Mouse (Mus musculus): ENCODE measurements at regions not wholly inside any gene's neighbourhood (a gene's known extent, or its start where the extent isn't known, plus 50 kb on each side); places are given as distances from the start of the nearest gene placed in this dataset.

- WGBS = 33% methylated on average over 9 of the region's 9 CpGs
- ATAC-seq (ENCODE audit: insufficient number of reproducible peaks, low FRiP score, low TSS enrichment, low read depth) = no peak
- Histone ChIP-seq H3K4me3 (ENCODE audit: low read depth, low read length) (no peak overlapping the region), H3K27ac (replicated peaks; ENCODE audit: low read depth, low read length) (no peak overlapping the region), H3K4me2 (ENCODE audit: low read depth, severe bottlenecking) (no peak overlapping the region), H3K9ac (ENCODE audit: low read length) (no peak overlapping the region), H3K36me3 (ENCODE audit: control insufficient read depth, insufficient read depth, low read length) (no peaks in the 10 kb centered on the region), H3K4me1 (ENCODE audit: control insufficient read depth, insufficient read depth, low read length) (no peaks in the 10 kb centered on the region), H3K27me3 (ENCODE audit: control insufficient read depth, insufficient read depth, low read length) (no peaks in the 10 kb centered on the region), H3K9me3 (ENCODE audit: control insufficient read depth, low read length) (no peaks in the 10 kb centered on the region)
- no peak for DNase-seq (ENCODE audit: low spot score)
Observed at GRCm38 (mm10) chr2:28335141-28335789, 111.3 kb upstream of the Ppp1r26 start.

- 52% methylated on average over 3 of the region's 3 CpGs for WGBS
- no peak overlapping the region for H3K9ac ChIP-seq (ENCODE audit: low read length)
- no peak for ATAC-seq (ENCODE audit: insufficient number of reproducible peaks, low FRiP score, low TSS enrichment, low read depth)
Observed at GRCm38 (mm10) chr2:28335810-28336209, 110.8 kb upstream of the Ppp1r26 start.

GRCm38 (mm10) chr2:28336349-28337309 lies 110.0 kb upstream of the Ppp1r26 start:
- no peak overlapping the region for H3K27ac ChIP-seq (replicated peaks; ENCODE audit: low read depth, low read length)
- 64% methylated on average over 17 of the region's 17 CpGs for WGBS
- H3K27me3 ChIP-seq (ENCODE audit: control insufficient read depth, insufficient read depth, low read length) = no peaks in the 10 kb centered on the region
- no peaks in the 10 kb centered on the region for H3K4me1 ChIP-seq (ENCODE audit: control insufficient read depth, insufficient read depth, low read length)
- H3K4me2 ChIP-seq (ENCODE audit: low read depth, severe bottlenecking) = no peak overlapping the region
- DNase-seq (ENCODE audit: low spot score) = no peak
- no peak overlapping the region for H3K9ac ChIP-seq (ENCODE audit: low read length)
- no peak overlapping the region for H3K4me3 ChIP-seq (ENCODE audit: low read depth, low read length)
- no peaks in the 10 kb centered on the region for H3K9me3 ChIP-seq (ENCODE audit: control insufficient read depth, low read length)
- ATAC-seq (ENCODE audit: insufficient number of reproducible peaks, low FRiP score, low TSS enrichment, low read depth) = no peak
- no peaks in the 10 kb centered on the region for H3K36me3 ChIP-seq (ENCODE audit: control insufficient read depth, insufficient read depth, low read length)

More at GRCm38 (mm10) chr2:28335810-28336209, 110.8 kb upstream of the Ppp1r26 start:
- Histone ChIP-seq H3K9me3 (ENCODE audit: control insufficient read depth, low read length) (no peaks in the 10 kb centered on the region), H3K27ac (replicated peaks; ENCODE audit: low read depth, low read length) (no peak overlapping the region), H3K4me3 (ENCODE audit: low read depth, low read length) (no peak overlapping the region), H3K4me1 (ENCODE audit: control insufficient read depth, insufficient read depth, low read length) (no peaks in the 10 kb centered on the region), H3K4me2 (ENCODE audit: low read depth, severe bottlenecking) (no peak overlapping the region), H3K27me3 (ENCODE audit: control insufficient read depth, insufficient read depth, low read length) (no peaks in the 10 kb centered on the region), H3K36me3 (ENCODE audit: control insufficient read depth, insufficient read depth, low read length) (no peaks in the 10 kb centered on the region)
- DNase-seq (ENCODE audit: low spot score) = no peak

- Histone ChIP-seq H3K4me1 (ENCODE audit: control insufficient read depth, insufficient read depth, low read length) (no peaks in the 10 kb centered on the region), H3K9ac (ENCODE audit: low read length) (no peak overlapping the region), H3K4me2 (ENCODE audit: low read depth, severe bottlenecking) (no peak overlapping the region), H3K27ac (replicated peaks; ENCODE audit: low read depth, low read length) (no peak overlapping the region), H3K27me3 (ENCODE audit: control insufficient read depth, insufficient read depth, low read length) (no peaks in the 10 kb centered on the region), H3K4me3 (ENCODE audit: low read depth, low read length) (no peak overlapping the region), H3K9me3 (ENCODE audit: control insufficient read depth, low read length) (no peaks in the 10 kb centered on the region), H3K36me3 (ENCODE audit: control insufficient read depth, insufficient read depth, low read length) (no peaks in the 10 kb centered on the region)
- DNase-seq (ENCODE audit: low spot score) = no peak
- ATAC-seq (ENCODE audit: insufficient number of reproducible peaks, low FRiP score, low TSS enrichment, low read depth) = no peak
- WGBS = 82% methylated on average over 5 of the region's 5 CpGs
Observed at GRCm38 (mm10) chr2:28337561-28337960, 109.0 kb upstream of the Ppp1r26 start.

- H3K4me2 ChIP-seq (ENCODE audit: low read depth, severe bottlenecking) = no peak overlapping the region
- H3K4me1 ChIP-seq (ENCODE audit: control insufficient read depth, insufficient read depth, low read length) = no peaks in the 10 kb centered on the region
- 99% methylated on average over 2 of the region's 2 CpGs for WGBS
- ATAC-seq (ENCODE audit: insufficient number of reproducible peaks, low FRiP score, low TSS enrichment, low read depth) (no peak), DNase-seq (ENCODE audit: low spot score) (no peak)
- H3K4me3 ChIP-seq (ENCODE audit: low read depth, low read length) = no peak overlapping the region
- H3K27me3 ChIP-seq (ENCODE audit: control insufficient read depth, insufficient read depth, low read length) = no peaks in the 10 kb centered on the region
- no peak overlapping the region for H3K9ac ChIP-seq (ENCODE audit: low read length)
- H3K36me3 ChIP-seq (ENCODE audit: control insufficient read depth, insufficient read depth, low read length) = no peaks in the 10 kb centered on the region
- H3K27ac ChIP-seq (replicated peaks; ENCODE audit: low read depth, low read length) = no peak overlapping the region
- no peaks in the 10 kb centered on the region for H3K9me3 ChIP-seq (ENCODE audit: control insufficient read depth, low read length)
Observed at GRCm38 (mm10) chr2:28341304-28341703, 105.3 kb upstream of the Ppp1r26 start.

- H3K4me3 ChIP-seq (ENCODE audit: low read depth, low read length) = no peak overlapping the region
- H3K36me3 ChIP-seq (ENCODE audit: control insufficient read depth, insufficient read depth, low read length) = no peaks in the 10 kb centered on the region
- H3K9me3 ChIP-seq (ENCODE audit: control insufficient read depth, low read length) = no peaks in the 10 kb centered on the region
- 83% methylated on average over 4 of the region's 4 CpGs for WGBS
- no peak overlapping the region for H3K9ac ChIP-seq (ENCODE audit: low read length)
- ATAC-seq (ENCODE audit: insufficient number of reproducible peaks, low FRiP score, low TSS enrichment, low read depth) = no peak
- H3K27ac ChIP-seq (replicated peaks; ENCODE audit: low read depth, low read length) = no peak overlapping the region
- no peak for DNase-seq (ENCODE audit: low spot score)
- no peaks in the 10 kb centered on the region for H3K27me3 ChIP-seq (ENCODE audit: control insufficient read depth, insufficient read depth, low read length)
- no peaks in the 10 kb centered on the region for H3K4me1 ChIP-seq (ENCODE audit: control insufficient read depth, insufficient read depth, low read length)
- no peak overlapping the region for H3K4me2 ChIP-seq (ENCODE audit: low read depth, severe bottlenecking)
Observed at GRCm38 (mm10) chr2:28348453-28348852, 98.1 kb upstream of the Ppp1r26 start.

GRCm38 (mm10) chr2:28349911-28350310 lies 96.7 kb upstream of the Ppp1r26 start:
- no peaks in the 10 kb centered on the region for H3K36me3 ChIP-seq (ENCODE audit: control insufficient read depth, insufficient read depth, low read length)
- H3K4me1 ChIP-seq (ENCODE audit: control insufficient read depth, insufficient read depth, low read length) = no peaks in the 10 kb centered on the region
- no peak overlapping the region for H3K9ac ChIP-seq (ENCODE audit: low read length)
- no peak overlapping the region for H3K4me3 ChIP-seq (ENCODE audit: low read depth, low read length)
- WGBS = 83% methylated on average over 8 of the region's 8 CpGs
- H3K27ac ChIP-seq (replicated peaks; ENCODE audit: low read depth, low read length) = no peak overlapping the region
- DNase-seq (ENCODE audit: low spot score) (no peak), ATAC-seq (ENCODE audit: insufficient number of reproducible peaks, low FRiP score, low TSS enrichment, low read depth) (no peak)
- no peak overlapping the region for H3K4me2 ChIP-seq (ENCODE audit: low read depth, severe bottlenecking)
- no peaks in the 10 kb centered on the region for H3K9me3 ChIP-seq (ENCODE audit: control insufficient read depth, low read length)
- no peaks in the 10 kb centered on the region for H3K27me3 ChIP-seq (ENCODE audit: control insufficient read depth, insufficient read depth, low read length)

- DNase-seq (ENCODE audit: low spot score) = no peak
- 90% methylated on average over 10 of the region's 10 CpGs for WGBS
- H3K4me2 ChIP-seq (ENCODE audit: low read depth, severe bottlenecking) = no peak overlapping the region
- no peaks in the 10 kb centered on the region for H3K4me1 ChIP-seq (ENCODE audit: control insufficient read depth, insufficient read depth, low read length)
- no peak overlapping the region for H3K27ac ChIP-seq (replicated peaks; ENCODE audit: low read depth, low read length)
- no peak overlapping the region for H3K9ac ChIP-seq (ENCODE audit: low read length)
- H3K27me3 ChIP-seq (ENCODE audit: control insufficient read depth, insufficient read depth, low read length) = no peaks in the 10 kb centered on the region
- H3K4me3 ChIP-seq (ENCODE audit: low read depth, low read length) = no peak overlapping the region
- H3K9me3 ChIP-seq (ENCODE audit: control insufficient read depth, low read length) = no peaks in the 10 kb centered on the region
- no peak for ATAC-seq (ENCODE audit: insufficient number of reproducible peaks, low FRiP score, low TSS enrichment, low read depth)
- no peaks in the 10 kb centered on the region for H3K36me3 ChIP-seq (ENCODE audit: control insufficient read depth, insufficient read depth, low read length)
Observed at GRCm38 (mm10) chr2:28351445-28351844, 95.2 kb upstream of the Ppp1r26 start.
